Mouse (Mus musculus) heart, adult 2 months (tissue): ENCODE measurements at regions not wholly inside any gene's neighbourhood (a gene's known extent, or its start where the extent isn't known, plus 50 kb on each side); places are given as distances from the start of the nearest gene placed in this dataset.

ENCODE experiments used
- DNase-seq, 2 experiments: peaks; one replicate each; pipeline ENCODE4 v3.0.0; 2021
- H3K27ac ChIP-seq: fragments of 200-600 bp; 2 replicates; pipeline ENCODE4 v1.8.1; 2022
- H3K27me3 ChIP-seq: fragments of 200-500 bp; 2 replicates; pipeline ENCODE4 v1.6.1; 2012; ENCODE audit warnings: mild to moderate bottlenecking, low read length, inconsistent platforms, mixed read lengths; ENCODE audit not compliant: control insufficient read depth, insufficient read depth
- H3K36me3 ChIP-seq: fragments of 200-500 bp; 2 replicates; pipeline ENCODE4 v1.6.1; 2012; ENCODE audit warnings: low read length, inconsistent platforms; ENCODE audit not compliant: control insufficient read depth, insufficient read depth
- H3K4me1 ChIP-seq: fragments of 200-500 bp; 2 replicates; pipeline ENCODE4 v1.6.1; 2011; ENCODE audit warnings: low read length; ENCODE audit not compliant: control insufficient read depth, insufficient read depth
- H3K4me3 ChIP-seq: fragments of 200-600 bp; 2 replicates; pipeline ENCODE4 v1.8.1; 2022
- H3K79me2 ChIP-seq: fragments of 200-500 bp; replicated peaks from 2 replicates; pipeline ENCODE4 v1.6.1; 2012; ENCODE audit warnings: mild to moderate bottlenecking, inconsistent platforms, low read length, moderate library complexity, mixed read lengths; ENCODE audit not compliant: control insufficient read depth, insufficient read depth
- H3K9ac ChIP-seq: fragments of 200-500 bp; 2 replicates; pipeline ENCODE4 v1.6.1; 2012; ENCODE audit warnings: low read depth, mild to moderate bottlenecking, control low read depth, inconsistent platforms, low read length, mixed read lengths
- CTCF ChIP-seq: fragments of 200-600 bp; IDR thresholded peaks from 2 replicates; pipeline ENCODE4 v1.8.1; 2022; ENCODE audit warnings: antibody characterized with exemption, mild to moderate bottlenecking, moderate library complexity
- EP300 ChIP-seq: fragments of 200-500 bp; IDR thresholded peaks from 2 replicates; pipeline ENCODE4 v1.6.1; 2011; ENCODE audit warnings: low read depth, low read length, control low read depth; ENCODE audit not compliant: insufficient read depth
- POLR2A ChIP-seq: fragments of 200-500 bp; IDR thresholded peaks from 2 replicates; pipeline ENCODE4 v1.6.1; 2011; ENCODE audit warnings: mild to moderate bottlenecking, low read depth, low read length, control low read depth; ENCODE audit not compliant: insufficient read depth
- WGBS: fragments of 180-500 bp; shearing (Covaris S2); methylation state at CpG from one replicate; pipeline ENCODE4 v1.1.7; 2018; 5-methylcytosine and 5-hydroxymethylcytosine counted together
- intact Hi-C: fragments of 180-260 bp; cut with DNase I; formaldehyde crosslinking; loops from one replicate; pipeline ENCODE4 v1.15.1; 2025

GRCm38 (mm10) chr12:13035108-13035741 is 93.5 kb upstream of the Mycn start:
- H3K36me3 ChIP-seq, result no peaks in the 10 kb centered on the region
- WGBS, result 83% methylated on average over 5 of the region's 5 CpGs
- H3K9ac ChIP-seq, result no peak overlapping the region
- no peaks in the 10 kb centered on the region for H3K4me1 ChIP-seq
- H3K27ac ChIP-seq, result no peak overlapping the region
- H3K27me3 ChIP-seq, result no peaks in the 10 kb centered on the region
- DNase-seq, result no peak
- H3K4me3 ChIP-seq, result no peak overlapping the region
- intact Hi-C loops, result no loop called here
- no peak for TF ChIP-seq EP300
- TF ChIP-seq CTCF, result no peak
- TF ChIP-seq POLR2A, result no peak
- H3K79me2 ChIP-seq, result no peaks in the 10 kb centered on the region

GRCm38 (mm10) chr12:13030333-13030732 is 88.6 kb upstream of the Mycn start:
- no peaks in the 10 kb centered on the region for H3K36me3 ChIP-seq
- H3K27ac ChIP-seq, result no peak overlapping the region
- DNase-seq, result no peak
- H3K4me3 ChIP-seq, result no peak overlapping the region
- intact Hi-C loops, result no loop called here
- H3K27me3 ChIP-seq, result no peaks in the 10 kb centered on the region
- no peak overlapping the region for H3K9ac ChIP-seq
- no peaks in the 10 kb centered on the region for H3K79me2 ChIP-seq
- no peaks in the 10 kb centered on the region for H3K4me1 ChIP-seq
- no peak for TF ChIP-seq CTCF
- TF ChIP-seq EP300, result no peak
- no peak for TF ChIP-seq POLR2A
- WGBS, result 73% methylated on average over 7 of the region's 7 CpGs

- no peak overlapping the region for H3K4me3 ChIP-seq
- intact Hi-C loops, result no loop called here
- WGBS, result 12% methylated on average over 3 of the region's 3 CpGs
- no peaks in the 10 kb centered on the region for H3K4me1 ChIP-seq
- TF ChIP-seq CTCF (no peak), POLR2A (no peak), EP300 (no peak)
- no peak for DNase-seq
- H3K27ac ChIP-seq, result no peak overlapping the region
- H3K9ac ChIP-seq, result no peak overlapping the region
- H3K79me2 ChIP-seq, result no peaks in the 10 kb centered on the region
- H3K36me3 ChIP-seq, result no peaks in the 10 kb centered on the region
- H3K27me3 ChIP-seq, result no peaks in the 10 kb centered on the region
Measured at GRCm38 (mm10) chr12:13028086-13028485, 86.4 kb upstream of the Mycn start.

GRCm38 (mm10) chr12:13026041-13026580 is 84.4 kb upstream of the Mycn start:
- H3K79me2 ChIP-seq, result no peaks in the 10 kb centered on the region
- peak; percentile 39 to 46 for DNase-seq
- H3K4me1 ChIP-seq, result no peaks in the 10 kb centered on the region
- H3K27ac ChIP-seq, result no peak overlapping the region
- H3K36me3 ChIP-seq, result no peaks in the 10 kb centered on the region
- no peak overlapping the region for H3K9ac ChIP-seq
- no peak for TF ChIP-seq CTCF
- no peak for TF ChIP-seq EP300
- TF ChIP-seq POLR2A, result no peak
- WGBS, result 54% methylated on average over 7 of the region's 7 CpGs
- no peaks in the 10 kb centered on the region for H3K27me3 ChIP-seq
- H3K4me3 ChIP-seq, result no peak overlapping the region
- intact Hi-C loops, result no loop called here

GRCm38 (mm10) chr12:13024215-13024841 is 82.6 kb upstream of the Mycn start:
- H3K36me3 ChIP-seq, result no peaks in the 10 kb centered on the region
- intact Hi-C loops, result no loop called here
- no peak overlapping the region for H3K27ac ChIP-seq
- H3K4me3 ChIP-seq, result no peak overlapping the region
- no peaks in the 10 kb centered on the region for H3K27me3 ChIP-seq
- 86% methylated on average over 8 of the region's 8 CpGs for WGBS
- peak in 1 of 2 experiments; percentile 5 for DNase-seq
- H3K79me2 ChIP-seq, result no peaks in the 10 kb centered on the region
- H3K4me1 ChIP-seq, result no peaks in the 10 kb centered on the region
- TF ChIP-seq POLR2A, result no peak
- TF ChIP-seq EP300, result no peak
- no peak for TF ChIP-seq CTCF
- no peak overlapping the region for H3K9ac ChIP-seq
